24 mouse cellular contexts compared by ENCODE assay signal in the genomic region with DNA sequence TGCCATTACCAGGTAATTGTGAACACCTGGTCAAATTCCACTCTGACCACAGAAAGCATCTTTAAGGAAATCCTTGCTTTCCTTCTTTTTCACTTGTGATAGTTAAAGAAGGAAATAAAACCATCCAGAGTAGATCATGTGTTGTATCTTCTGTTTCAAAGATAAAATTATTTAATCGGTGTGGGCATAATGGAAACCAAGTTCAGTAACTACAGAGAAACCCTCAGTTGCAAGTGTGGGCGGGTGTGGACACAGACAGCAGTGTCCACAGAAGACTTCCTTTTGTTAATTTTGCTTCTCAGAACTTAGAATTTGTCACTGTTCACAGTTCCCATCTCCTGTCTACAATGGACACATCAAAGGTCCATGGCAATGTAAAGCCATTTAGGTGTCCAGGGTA. TPM values are rescaled to one million over a fixed set of nuclear protein-coding genes. Genes with fewer than 3 reads are reported as not detected.
DNase-seq lines count a peak whose midpoint lies in the region; ATAC-seq lines count a peak whose summit lies in the region.
"Had no signal": no experiment of that assay in that cellular context is flagged by ENCODE, and none has a peak within 500 bp of the region (broad histone marks: within the 10 kb centered on the region; RNA-seq: fewer than 3 reads in every experiment).

A gene (plus strand): TSS at position 301 of the 400 bp plus-strand sequence.

- ATAC-seq in granulocyte monocyte progenitor cell, adult 5-6 weeks (replicated peaks; ENCODE audit: poor library complexity, severe bottlenecking), result no peak
- no peak for ATAC-seq in monocyte, adult 5-6 weeks (replicated peaks; ENCODE audit: insufficient number of reproducible peaks, low FRiP score, low TSS enrichment, poor library complexity, severe bottlenecking)
- no peak for ATAC-seq in hindbrain, embryonic 11.5 days (ENCODE audit: low FRiP score)
- ATAC-seq: forebrain, embryonic 13.5 days; forebrain, embryonic 15.5 days had no signal

- no peak within 1 kb of the TSS for H3K9ac ChIP-seq in hindbrain, embryonic 11.5 days (ENCODE audit: low read depth, low read length)
- H3K9ac ChIP-seq: embryonic facial prominence, embryonic 12.5 days; forebrain, embryonic 13.5 days; forebrain, embryonic 15.5 days had no signal

- H3K4me1 ChIP-seq in megakaryocyte, embryonic 14.5 days, result peaks cover 85% of the 10 kb centered on the region
- H3K4me1 ChIP-seq in hindbrain, embryonic 11.5 days (replicated peaks; ENCODE audit: control insufficient read depth, insufficient read depth, low read length), result no peaks in the 10 kb centered on the region
- H3K4me1 ChIP-seq: forebrain, embryonic 13.5 days had no signal

- H3K4me3 ChIP-seq in megakaryocyte, embryonic 14.5 days (replicated peaks), result peak within 1 kb of the TSS; percentile 56
- H3K4me3 ChIP-seq in hindbrain, embryonic 11.5 days (ENCODE audit: low read depth, low read length), result no peak within 1 kb of the TSS
- H3K4me3 ChIP-seq: embryonic facial prominence, embryonic 10.5 days; embryonic facial prominence, embryonic 12.5 days; forebrain, embryonic 13.5 days; forebrain, embryonic 15.5 days had no signal

- H3K4me2 ChIP-seq in hindbrain, embryonic 11.5 days (replicated peaks; ENCODE audit: low read depth, low read length), result no peak within 1 kb of the TSS
- H3K4me2 ChIP-seq: embryonic facial prominence, embryonic 12.5 days; forebrain, embryonic 13.5 days; forebrain, embryonic 15.5 days had no signal

- H3K27ac ChIP-seq in hindbrain, embryonic 11.5 days (ENCODE audit: low read depth, low read length), result no peak within 1 kb of the TSS
- H3K27ac ChIP-seq: embryonic facial prominence, embryonic 10.5 days; embryonic facial prominence, embryonic 12.5 days; forebrain, embryonic 13.5 days; forebrain, embryonic 15.5 days had no signal

- peaks cover 7% of the 10 kb centered on the region for H3K36me3 ChIP-seq in megakaryocyte, embryonic 14.5 days (replicated peaks; ENCODE audit: low read length)
- no peaks in the 10 kb centered on the region for H3K36me3 ChIP-seq in hindbrain, embryonic 11.5 days (ENCODE audit: control insufficient read depth, insufficient read depth, low read length)
- H3K36me3 ChIP-seq: embryonic facial prominence, embryonic 10.5 days; embryonic facial prominence, embryonic 12.5 days; forebrain, embryonic 15.5 days had no signal

- no peak for DNase-seq in layer of hippocampus, postnatal 36 days
- no peak for DNase-seq in hindbrain, embryonic 11.5 days (ENCODE audit: low spot score)
- DNase-seq in lung, postnatal 36 days, result no peak
- DNase-seq: adrenal gland, adult 2 months; adrenal gland, postnatal 10 days; adrenal gland, postnatal 25 days; cerebellum, adult 11 months; cerebellum, adult 18-20 months; cerebellum, adult 8-10 months; cerebellum, adult 9-11 months; cerebellum, postnatal 14 days; cerebellum, postnatal 36 days had no signal

- H3K27me3 ChIP-seq in megakaryocyte, embryonic 14.5 days (replicated peaks), result no peaks in the 10 kb centered on the region
- H3K27me3 ChIP-seq in hindbrain, embryonic 11.5 days (ENCODE audit: control insufficient read depth, insufficient read depth, low read length), result no peaks in the 10 kb centered on the region
- H3K27me3 ChIP-seq: embryonic facial prominence, embryonic 12.5 days; forebrain, embryonic 13.5 days; forebrain, embryonic 15.5 days had no signal

- H3K9me3 ChIP-seq in megakaryocyte, embryonic 14.5 days, result no peaks in the 10 kb centered on the region
- H3K9me3 ChIP-seq in hindbrain, embryonic 11.5 days (ENCODE audit: control insufficient read depth, low read length), result no peaks in the 10 kb centered on the region
- H3K9me3 ChIP-seq: embryonic facial prominence, embryonic 10.5 days; embryonic facial prominence, embryonic 12.5 days; forebrain, embryonic 13.5 days; forebrain, embryonic 15.5 days had no signal

- 94% methylated on average over 2 of the region's 2 CpGs for WGBS in hindbrain, embryonic 11.5 days

RNA-seq across cellular contexts. Expression of the gene that starts here (rescaled TPM):
- total RNA-seq in granulocyte monocyte progenitor cell, adult 5-6 weeks (2014; fragmentation: Nextera tagmentation), result 35.0 and 39.6 TPM in 2 replicates
- 27.7 and 43.2 TPM in 2 replicates for total RNA-seq in granulocyte monocyte progenitor cell, adult 5-6 weeks (2017)
- not detected in 2 replicates for polyA plus RNA-seq in megakaryocyte, embryonic 14.5 days (2012; ENCODE audit: insufficient read depth, low replicate concordance)
- 14.0 to 119 TPM (median 27.1 TPM) in 3 replicates for total RNA-seq in monocyte, adult 5-6 weeks (2017)
- total RNA-seq in layer of hippocampus, postnatal 36 days (2021), result not detected
- polyA plus RNA-seq in hindbrain, embryonic 11.5 days (2014; fragmentation: Nextera tagmentation; extraction: Ambion mirVana), result 0.70 TPM in 1 of 2 replicates, not detected in the other
- total RNA-seq: adrenal gland, postnatal 25 days; adrenal gland, postnatal 4 days; ES-E14 had no signal
- polyA plus RNA-seq: adrenal gland, adult 2 months; C2C12; cortical plate, adult 2 months; embryonic facial prominence, embryonic 10.5 days; forebrain, embryonic 11.5 days; forebrain, embryonic 13.5 days had no signal

Comparison
In these comparisons a context has a peak if more than half of its experiments do, and no peak if none do; other contexts are left out.
1. RNA of the gene that starts here (total RNA-seq): 27.7 to 43.2 TPM in granulocyte monocyte progenitor cell, adult 5-6 weeks and 14.0 to 119 TPM in monocyte, adult 5-6 weeks; not detected in layer of hippocampus, postnatal 36 days; every median in the first group is over 10 times any median in the second.